12 mouse cellular contexts compared by ENCODE assay signal in the genomic region with DNA sequence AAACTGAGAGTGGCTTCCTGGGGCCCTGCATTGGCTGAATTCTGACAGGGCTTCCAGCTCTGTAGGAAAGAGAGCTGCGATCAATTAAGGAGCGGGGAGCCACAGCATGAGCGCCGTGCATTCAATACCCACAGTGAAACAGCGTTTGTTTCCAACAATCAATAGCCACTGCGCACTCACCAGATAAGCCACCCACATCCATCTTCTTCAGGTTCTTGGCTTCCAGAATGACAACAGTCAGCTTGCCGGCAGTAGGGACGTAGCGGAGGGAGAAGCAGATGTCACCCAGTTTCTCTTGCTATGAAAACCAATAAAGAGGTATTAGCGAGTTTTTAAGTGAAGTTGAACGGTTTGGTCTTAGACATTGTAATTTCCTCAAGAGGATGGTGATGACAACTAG.
DNase-seq lines count a peak whose midpoint lies in the region; ATAC-seq and TF ChIP-seq lines count a peak whose summit lies in the region.
"Had no signal": no experiment of that assay in that cellular context is flagged by ENCODE, and none has a peak within 500 bp of the region (broad histone marks: within the 10 kb centered on the region; RNA-seq: fewer than 3 reads in every experiment).

No protein-coding gene starts in this region.

- no peaks in the 10 kb centered on the region for H3K9me3 ChIP-seq in liver, postnatal 0 days (ENCODE audit: low read length)
- no peaks in the 10 kb centered on the region for H3K9me3 ChIP-seq in forebrain, embryonic 13.5 days (replicated peaks)
- H3K9me3 ChIP-seq in liver, embryonic 12.5 days (replicated peaks), result peaks cover 13% of the 10 kb centered on the region; the same call in 1 of the 2 replicates

- ATAC-seq in liver, postnatal 0 days, result no peak
- ATAC-seq in forebrain, embryonic 13.5 days, result no peak
- no peak for ATAC-seq in liver, embryonic 12.5 days

- TF ChIP-seq POLR2A in liver, adult 2 months (IDR thresholded peaks at IDR 0.05; ENCODE audit: extremely low read depth, insufficient read depth, low read length), result no peak

- H3K79me2 ChIP-seq in liver, adult 2 months (ENCODE audit: control insufficient read depth, insufficient read depth, low read length), result no peaks in the 10 kb centered on the region

- TF ChIP-seq CTCF in liver, adult 2 months (IDR thresholded peaks at IDR 0.05; ENCODE audit: low read depth, low read length), result no peak
- TF ChIP-seq CTCF in liver, postnatal 0 days (IDR thresholded peaks at IDR 0.05; ENCODE audit: low read depth), result no peak

- no peaks in the 10 kb centered on the region for H3K27me3 ChIP-seq in liver, adult 2 months (ENCODE audit: control insufficient read depth, insufficient read depth, low read length)
- no peaks in the 10 kb centered on the region for H3K27me3 ChIP-seq in liver, postnatal 0 days (ENCODE audit: insufficient read depth, low read length)
- no peaks in the 10 kb centered on the region for H3K27me3 ChIP-seq in forebrain, embryonic 13.5 days
- H3K27me3 ChIP-seq in liver, embryonic 12.5 days (replicated peaks), result no peaks in the 10 kb centered on the region

- 34% methylated on average over 11 of the region's 11 CpGs for WGBS in liver, adult 2 months
- 60% methylated on average over 11 of the region's 11 CpGs for WGBS in liver, postnatal 0 days (ENCODE audit: insufficient replicate concordance)
- WGBS in forebrain, embryonic 13.5 days, result 16% methylated on average over 11 of the region's 11 CpGs
- WGBS in liver, embryonic 12.5 days (ENCODE audit: insufficient replicate concordance), result 70% methylated on average over 11 of the region's 11 CpGs

- TF ChIP-seq EP300 in liver, postnatal 0 days (IDR thresholded peaks at IDR 0.05; ENCODE audit: low read depth), result no peak

- no peaks in the 10 kb centered on the region for H3K4me1 ChIP-seq in liver, adult 2 months (ENCODE audit: control insufficient read depth, insufficient read depth, low read length)
- 0 out of 2 replicates have a peak, but pooled peaks cover 3% of the 10 kb centered on the region for H3K4me1 ChIP-seq in liver, postnatal 0 days (ENCODE audit: insufficient read depth)
- peaks cover 25% of the 10 kb centered on the region for H3K4me1 ChIP-seq in forebrain, embryonic 13.5 days
- H3K4me1 ChIP-seq in liver, embryonic 12.5 days, result peaks cover 59% of the 10 kb centered on the region

- no peak overlapping the region for H3K4me3 ChIP-seq in liver, adult 2 months (ENCODE audit: insufficient read depth, low read depth, low read length)
- H3K4me3 ChIP-seq in liver, postnatal 0 days (ENCODE audit: low read depth, low read length), result no peak overlapping the region
- H3K4me3 ChIP-seq in forebrain, embryonic 13.5 days, result no peak overlapping the region
- no peak overlapping the region for H3K4me3 ChIP-seq in liver, embryonic 12.5 days

- H3K36me3 ChIP-seq in liver, adult 2 months (ENCODE audit: control insufficient read depth, insufficient read depth, low read length), result no peaks in the 10 kb centered on the region
- H3K36me3 ChIP-seq in liver, postnatal 0 days (replicated peaks; ENCODE audit: insufficient read depth, low read length), result no peaks in the 10 kb centered on the region
- H3K36me3 ChIP-seq in forebrain, embryonic 13.5 days (ENCODE audit: poor library complexity, severe bottlenecking), result no peaks in the 10 kb centered on the region
- peaks cover 7% of the 10 kb centered on the region; the same call in 1 of the 2 replicates for H3K36me3 ChIP-seq in liver, embryonic 12.5 days

- peak; percentile 29 for DNase-seq in liver, adult 2 months (ENCODE audit: extremely low read depth, low read depth, low spot score)
- no peak for DNase-seq in liver, postnatal 0 days
- peak; percentile 42 for DNase-seq in embryo, embryonic 10.5 days (ENCODE audit: low spot score)
- no peak for DNase-seq in adrenal gland, adult (ENCODE audit: inconsistent age in 2 of 2, low spot score in 1 of 2)
- DNase-seq in adrenal gland, postnatal 4 days (ENCODE audit: low spot score in 2 of 2), result no peak
- DNase-seq in adrenal gland, postnatal 14 days, result no peak
- DNase-seq: adrenal gland, postnatal 25 days; heart, adult 18-20 months; kidney, adult 11 months; lung, postnatal 14 days had no signal

- no peak overlapping the region for H3K27ac ChIP-seq in liver, adult 2 months (replicated peaks; ENCODE audit: insufficient read depth, low read depth, low read length)
- no peak overlapping the region for H3K27ac ChIP-seq in liver, postnatal 0 days (ENCODE audit: low read depth)
- peak overlapping the region; percentile 31; the same call in 1 of the 2 replicates for H3K27ac ChIP-seq in forebrain, embryonic 13.5 days
- H3K27ac ChIP-seq in liver, embryonic 12.5 days, result 0 out of 2 replicates have a peak overlapping the region, but pooled peaks have one; percentile 45

- no peak overlapping the region for H3K9ac ChIP-seq in liver, adult 2 months (ENCODE audit: low read depth, low read length)
- no peak overlapping the region for H3K9ac ChIP-seq in liver, postnatal 0 days (replicated peaks)
- H3K9ac ChIP-seq in forebrain, embryonic 13.5 days, result no peak overlapping the region
- H3K9ac ChIP-seq in liver, embryonic 12.5 days, result no peak overlapping the region

- no peak overlapping the region for H3K4me2 ChIP-seq in liver, postnatal 0 days (ENCODE audit: low read depth, low read length)
- H3K4me2 ChIP-seq in forebrain, embryonic 13.5 days, result peak overlapping the region; percentile 44
- peak overlapping the region; percentile 22; the same call in 1 of the 2 replicates for H3K4me2 ChIP-seq in liver, embryonic 12.5 days

Comparison
In these comparisons a context has a peak if more than half of its experiments do, and no peak if none do; other contexts are left out.
1. DNase-seq: peak in liver, adult 2 months (single experiment) and embryo, embryonic 10.5 days (single experiment); none in liver, postnatal 0 days (single experiment), adrenal gland, adult (0 of 2), adrenal gland, postnatal 4 days (0 of 2) and adrenal gland, postnatal 14 days (single experiment).
2. H3K27ac ChIP-seq: peak in forebrain, embryonic 13.5 days (single experiment) and liver, embryonic 12.5 days (single experiment); none in liver, adult 2 months (single experiment) and liver, postnatal 0 days (single experiment).